Mouse (Mus musculus): ENCODE data around the gene Zmym2.
"Not testable (repeated sequence)": the region's sequence is repeated elsewhere in the genome, so short reads cannot be mapped to it uniquely, and the experiment has no call there.

Zmym2 gene

GRCm38 (mm10) chr14:56886594-56887513, at the start of gene Zmym2:
TSS of gene Zmym2 (plus strand) at chr14:56886653.
- peak; percentile 70 for DNase-seq (ENCODE audit: low read depth, low spot score)

GRCm38 (mm10) chr14:56844033-56844432, 42.4 kb upstream of the Zmym2 start:
- no peak for DNase-seq (ENCODE audit: low read depth, low spot score)

- no peak for DNase-seq (ENCODE audit: low read depth, low spot score)
Observed at GRCm38 (mm10) chr14:56844507-56844906, 41.9 kb upstream of the Zmym2 start.

- DNase-seq (ENCODE audit: low read depth, low spot score), result peak; percentile 66
Observed at GRCm38 (mm10) chr14:56848322-56848721, 38.1 kb upstream of the Zmym2 start.

- no peak for DNase-seq (ENCODE audit: low read depth, low spot score)
Observed at GRCm38 (mm10) chr14:56849681-56850080, 36.8 kb upstream of the Zmym2 start.

GRCm38 (mm10) chr14:56864041-56864440, 22.4 kb upstream of the Zmym2 start:
- DNase-seq (ENCODE audit: low read depth, low spot score), result no peak

GRCm38 (mm10) chr14:56864641-56865040, 21.8 kb upstream of the Zmym2 start:
- DNase-seq (ENCODE audit: low read depth, low spot score), result no peak

- not testable (repeated sequence) for DNase-seq (ENCODE audit: low read depth, low spot score)
Observed at GRCm38 (mm10) chr14:56865112-56865511, 21.3 kb upstream of the Zmym2 start.

- peak; percentile 85 for DNase-seq (ENCODE audit: low read depth, low spot score)
Observed at GRCm38 (mm10) chr14:56873525-56873924, 12.9 kb upstream of the Zmym2 start.

- no peak for DNase-seq (ENCODE audit: low read depth, low spot score)
Observed at GRCm38 (mm10) chr14:56875586-56876159, 10.8 kb upstream of the Zmym2 start.

- no peak for DNase-seq (ENCODE audit: low read depth, low spot score)
Observed at GRCm38 (mm10) chr14:56881271-56881670, 5.2 kb upstream of the Zmym2 start.

GRCm38 (mm10) chr14:56883431-56883830, 3.0 kb upstream of the Zmym2 start:
- no peak for DNase-seq (ENCODE audit: low read depth, low spot score)

GRCm38 (mm10) chr14:56885308-56885771, 1.1 kb upstream of the Zmym2 start:
- DNase-seq (ENCODE audit: low read depth, low spot score), result peak; percentile 97

GRCm38 (mm10) chr14:56885986-56886593, 363 bp upstream of the Zmym2 start:
- DNase-seq (ENCODE audit: low read depth, low spot score), result peak; percentile 73

GRCm38 (mm10) chr14:56887514-56887880, 1.0 kb downstream of the Zmym2 start:
- no peak for DNase-seq (ENCODE audit: low read depth, low spot score)

GRCm38 (mm10) chr14:56887887-56888286, 1.4 kb downstream of the Zmym2 start:
- peak; percentile 88 for DNase-seq (ENCODE audit: low read depth, low spot score)

- no peak for DNase-seq (ENCODE audit: low read depth, low spot score)
Observed at GRCm38 (mm10) chr14:56888416-56888815, 2.0 kb downstream of the Zmym2 start.

GRCm38 (mm10) chr14:56894417-56894816, 8.0 kb downstream of the Zmym2 start:
- no peak for DNase-seq (ENCODE audit: low read depth, low spot score)

GRCm38 (mm10) chr14:56896521-56896920, 10.1 kb downstream of the Zmym2 start:
- DNase-seq (ENCODE audit: low read depth, low spot score), result no peak

GRCm38 (mm10) chr14:56897475-56897874, 11.0 kb downstream of the Zmym2 start:
- DNase-seq (ENCODE audit: low read depth, low spot score), result no peak

- no peak for DNase-seq (ENCODE audit: low read depth, low spot score)
Observed at GRCm38 (mm10) chr14:56899656-56900055, 13.2 kb downstream of the Zmym2 start.

- DNase-seq (ENCODE audit: low read depth, low spot score), result no peak
Observed at GRCm38 (mm10) chr14:56903039-56903438, 16.6 kb downstream of the Zmym2 start.
